Mouse (Mus musculus): Measurements from ENCODE around the gene Rnf182.

Rnf182 gene

GRCm38 (mm10) chr13:43614667-43615066, 843 bp upstream of the Rnf182 start:
- no peak for DNase-seq (ENCODE audit: low spot score)

GRCm38 (mm10) chr13:43615194-43615576, 325 bp upstream of the Rnf182 start:
- DNase-seq (ENCODE audit: low spot score) = no peak

- no peak for DNase-seq (ENCODE audit: low spot score)
Measured at GRCm38 (mm10) chr13:43616551-43616950, 1.0 kb downstream of the Rnf182 start.

- DNase-seq (ENCODE audit: low spot score) = no peak
Measured at GRCm38 (mm10) chr13:43619550-43620175, 4.2 kb downstream of the Rnf182 start.

- DNase-seq (ENCODE audit: low spot score) = no peak
Measured at GRCm38 (mm10) chr13:43627922-43628321, 12.4 kb downstream of the Rnf182 start.

GRCm38 (mm10) chr13:43629785-43630184, 14.3 kb downstream of the Rnf182 start:
- DNase-seq (ENCODE audit: low spot score) = peak; percentile 33

- no peak for DNase-seq (ENCODE audit: low spot score)
Measured at GRCm38 (mm10) chr13:43631266-43631665, 15.8 kb downstream of the Rnf182 start.

GRCm38 (mm10) chr13:43633024-43633423, 17.5 kb downstream of the Rnf182 start:
- no peak for DNase-seq (ENCODE audit: low spot score)

- DNase-seq (ENCODE audit: low spot score) = no peak
Measured at GRCm38 (mm10) chr13:43637720-43638119, 22.2 kb downstream of the Rnf182 start.

GRCm38 (mm10) chr13:43644991-43645390, 29.5 kb downstream of the Rnf182 start:
- no peak for DNase-seq (ENCODE audit: low spot score)

GRCm38 (mm10) chr13:43648556-43648955, 33.0 kb downstream of the Rnf182 start:
- DNase-seq (ENCODE audit: low spot score) = no peak

- DNase-seq (ENCODE audit: low spot score) = no peak
Measured at GRCm38 (mm10) chr13:43651277-43651676, 35.8 kb downstream of the Rnf182 start.

GRCm38 (mm10) chr13:43654091-43654490, 38.6 kb downstream of the Rnf182 start:
- no peak for DNase-seq (ENCODE audit: low spot score)

- no peak for DNase-seq (ENCODE audit: low spot score)
Measured at GRCm38 (mm10) chr13:43663225-43663624, 47.7 kb downstream of the Rnf182 start.

- no peak for DNase-seq (ENCODE audit: low spot score)
Measured at GRCm38 (mm10) chr13:43666130-43666529, 50.6 kb downstream of the Rnf182 start.

- no peak for DNase-seq (ENCODE audit: low spot score)
Measured at GRCm38 (mm10) chr13:43666920-43667319, 51.4 kb downstream of the Rnf182 start.

- no peak for DNase-seq (ENCODE audit: low spot score)
Measured at GRCm38 (mm10) chr13:43677159-43677882, 61.8 kb downstream of the Rnf182 start.

- no peak for DNase-seq (ENCODE audit: low spot score)
Measured at GRCm38 (mm10) chr13:43677883-43678244, 62.4 kb downstream of the Rnf182 start.

GRCm38 (mm10) chr13:43684499-43684994, 69.0 kb downstream of the Rnf182 start:
- DNase-seq (ENCODE audit: low spot score) = no peak

GRCm38 (mm10) chr13:43688065-43688464, 72.6 kb downstream of the Rnf182 start:
- no peak for DNase-seq (ENCODE audit: low spot score)

GRCm38 (mm10) chr13:43691755-43692154, 76.2 kb downstream of the Rnf182 start:
- DNase-seq (ENCODE audit: low spot score) = no peak

- DNase-seq (ENCODE audit: low spot score) = no peak
Measured at GRCm38 (mm10) chr13:43695521-43695920, 80.0 kb downstream of the Rnf182 start.

GRCm38 (mm10) chr13:43696011-43696410, 80.5 kb downstream of the Rnf182 start:
- no peak for DNase-seq (ENCODE audit: low spot score)

- no peak for DNase-seq (ENCODE audit: low spot score)
Measured at GRCm38 (mm10) chr13:43698506-43698905, 83.0 kb downstream of the Rnf182 start.

Data from ovary, postnatal 36 days (tissue).